Mouse (Mus musculus) heart, postnatal 36 days (tissue): ENCODE results near the gene Rab5b. TPM values are rescaled to one million over a fixed set of nuclear protein-coding genes. Genes with fewer than 3 reads are reported as not detected.
"Not testable (repeated sequence)": the region's sequence is repeated elsewhere in the genome, so short reads cannot be mapped to it uniquely, and the experiment has no call there.

Source experiments
- DNase-seq, 2 experiments: peaks; one replicate each; pipeline ENCODE4 v3.0.0; 2021 to 2022
- intact Hi-C: fragments of 180-260 bp; cut with DNase I; formaldehyde crosslinking; loops from one replicate; pipeline ENCODE4 v1.15.1; 2025
- total RNA-seq, 2 experiments: library from RNA; stranded (reverse); gene quantifications; 2 replicates each; pipeline ENCODE4 v1.2.3; 2021

Rab5b gene
- 10 to 100 TPM; 80.8 to 81.1 TPM for total RNA-seq

- intact Hi-C loops, result no loop called here
- peak; percentile 95 to 99 for DNase-seq
Observed at GRCm38 (mm10) chr10:128695992-128696807, at the start of gene Rab5b. TSS of gene Rab5b (minus strand) at chr10:128696264.

- peak; percentile 18 to 43 for DNase-seq
- intact Hi-C loops, result loop anchor here (5.0 kb wide), 2 partner anchors 118 to 152 kb away; partner anchors contain the start of gene Rps26
Observed at GRCm38 (mm10) chr10:128744680-128745601, 48.9 kb upstream of the Rab5b start, which contains the start of gene Dgka. TSS of gene Dgka (minus strand) at chr10:128744855.

- intact Hi-C loops, result no loop called here
Observed at GRCm38 (mm10) chr10:128744211-128744610, 48.1 kb upstream of the Rab5b start.

GRCm38 (mm10) chr10:128743791-128744191 lies 47.7 kb upstream of the Rab5b start:
- intact Hi-C loops, result no loop called here
- DNase-seq, result peak; percentile 67 to 86

More at GRCm38 (mm10) chr10:128744211-128744610, 48.1 kb upstream of the Rab5b start:
- no peak for DNase-seq

- intact Hi-C loops, result no loop called here
- DNase-seq, result peak; percentile 3 to 25
Observed at GRCm38 (mm10) chr10:128743235-128743634, 47.2 kb upstream of the Rab5b start.

GRCm38 (mm10) chr10:128742616-128743015 lies 46.6 kb upstream of the Rab5b start:
- no peak for DNase-seq
- intact Hi-C loops, result no loop called here

- no peak for DNase-seq
- intact Hi-C loops, result no loop called here
Observed at GRCm38 (mm10) chr10:128740296-128740695, 44.2 kb upstream of the Rab5b start.

GRCm38 (mm10) chr10:128737435-128737834 lies 41.4 kb upstream of the Rab5b start:
- no peak for DNase-seq
- intact Hi-C loops, result no loop called here

- no peak for DNase-seq
- intact Hi-C loops, result loop anchor here (1.0 to 5.0 kb wide), 2 partner anchors 163 to 245 kb away; no protein-coding TSS in a partner anchor
Observed at GRCm38 (mm10) chr10:128731992-128732391, 35.9 kb upstream of the Rab5b start.

- DNase-seq, result peak; percentile 70 to 84
- intact Hi-C loops, result loop anchor here (1.0 to 5.0 kb wide), 2 partner anchors 164 to 246 kb away; no protein-coding TSS in a partner anchor
Observed at GRCm38 (mm10) chr10:128731002-128731433, 35.0 kb upstream of the Rab5b start.

GRCm38 (mm10) chr10:128728059-128728458 lies 32.0 kb upstream of the Rab5b start:
- DNase-seq, result no peak
- intact Hi-C loops, result no loop called here

- DNase-seq, intact Hi-C loops: not testable (repeated sequence)
Observed at GRCm38 (mm10) chr10:128725466-128725865, 29.4 kb upstream of the Rab5b start.

- DNase-seq, result no peak
- intact Hi-C loops, result no loop called here
Observed at GRCm38 (mm10) chr10:128715559-128716537, 19.8 kb upstream of the Rab5b start.

GRCm38 (mm10) chr10:128711318-128711717 lies 15.3 kb upstream of the Rab5b start:
- intact Hi-C loops, DNase-seq: not testable (repeated sequence)

- intact Hi-C loops, result no loop called here
- peak in 1 of 2 experiments; percentile 29 for DNase-seq
Observed at GRCm38 (mm10) chr10:128705317-128705693, 9.2 kb upstream of the Rab5b start.

GRCm38 (mm10) chr10:128704491-128705316 lies 8.6 kb upstream of the Rab5b start, which contains the start of gene Cdk2:
TSS of gene Cdk2 (minus strand) at chr10:128705031.
- DNase-seq, result peak; percentile 91 to 92
- intact Hi-C loops, result no loop called here

- intact Hi-C loops, result no loop called here
Observed at GRCm38 (mm10) chr10:128703895-128704294, 7.8 kb upstream of the Rab5b start, which contains the start of gene Pmel. TSS of gene Pmel (plus strand) at chr10:128704195.

GRCm38 (mm10) chr10:128702328-128703007 lies 6.4 kb upstream of the Rab5b start:
- intact Hi-C loops, result no loop called here
- DNase-seq, result no peak

More at GRCm38 (mm10) chr10:128703895-128704294, 7.8 kb upstream of the Rab5b start, which contains the start of gene Pmel:
- no peak for DNase-seq
